Mouse (Mus musculus): ENCODE results near the gene Mthfd1l.
"Not testable (repeated sequence)": the region's sequence is repeated elsewhere in the genome, so short reads cannot be mapped to it uniquely, and the experiment has no call there.

The Mthfd1l gene

DNA sequence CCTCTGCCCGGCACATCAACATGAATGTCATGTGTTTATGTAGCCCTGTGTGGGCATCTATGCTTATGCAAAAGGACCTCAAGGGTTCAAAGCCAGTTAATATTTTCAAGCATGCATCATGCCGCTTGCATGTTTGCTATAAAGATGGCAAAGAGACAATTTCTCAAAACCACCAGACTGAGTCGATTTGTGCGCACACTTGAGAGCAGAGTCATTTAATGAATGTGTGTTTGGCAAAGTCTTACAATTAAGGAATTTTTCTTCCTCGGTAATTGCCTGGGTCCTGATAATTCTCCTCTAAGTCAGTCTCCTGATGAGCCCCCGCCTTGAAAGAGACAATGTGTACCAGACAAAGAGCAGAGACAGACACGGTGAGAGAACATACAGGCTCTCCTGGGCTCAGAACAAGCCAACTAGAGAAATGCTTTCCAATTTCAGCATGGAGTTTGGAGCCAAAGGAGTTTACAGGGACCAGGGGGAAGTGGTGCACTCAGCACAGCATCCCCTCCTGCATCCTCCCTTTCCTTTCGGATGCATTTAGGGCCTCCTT lies 186.7 kb downstream of the Mthfd1l start:
- no peak for DNase-seq

DNA sequence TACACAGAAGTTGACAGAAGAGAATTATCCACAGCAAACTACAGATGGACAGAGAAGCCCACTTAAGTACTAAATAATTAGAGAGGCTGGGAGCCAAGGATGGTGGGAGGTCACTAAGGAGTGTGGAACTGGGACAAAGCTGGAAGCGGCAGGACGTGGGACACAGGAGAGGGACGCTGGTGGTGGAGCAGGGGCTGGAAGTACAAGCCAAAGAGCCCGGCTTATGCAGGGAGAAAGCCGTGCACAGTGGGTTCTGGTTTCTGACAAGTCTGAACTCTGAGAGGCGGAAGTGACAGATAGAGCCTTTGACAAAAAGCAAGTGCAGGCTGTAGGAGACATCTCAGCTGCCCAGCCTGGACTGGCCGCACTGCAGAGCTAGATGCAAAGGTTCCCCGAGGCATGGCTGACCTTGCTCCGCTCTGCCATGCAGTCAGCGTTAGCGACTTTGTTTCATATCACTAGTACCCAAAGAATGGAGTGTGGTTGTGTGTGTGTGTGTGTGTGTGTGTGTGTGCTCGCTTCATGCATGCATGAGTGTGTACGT lies 187.4 kb downstream of the Mthfd1l start:
- no peak for DNase-seq

DNA sequence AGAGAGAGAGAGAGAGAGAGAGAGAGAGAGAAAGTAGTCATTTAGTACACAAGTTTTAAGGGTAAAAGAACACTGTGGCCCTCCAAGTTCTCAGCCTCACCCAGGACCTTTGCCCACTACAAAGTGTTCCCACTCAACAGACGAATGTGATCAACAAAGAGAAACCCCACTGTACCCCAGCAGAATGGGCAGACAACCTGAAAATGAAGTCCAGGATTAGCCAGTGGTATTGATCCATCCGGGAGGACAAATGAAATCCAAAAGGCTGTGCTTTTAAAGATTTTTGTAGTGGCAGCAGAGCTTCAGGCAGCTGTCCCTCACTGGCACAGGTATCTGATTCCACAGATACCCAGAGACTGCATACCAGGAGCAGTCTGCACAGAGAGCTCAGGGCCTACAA lies 189.1 kb downstream of the Mthfd1l start:
- DNase-seq = no peak

GRCm38 (mm10) chr10:4162976-4163375 lies 190.1 kb downstream of the Mthfd1l start:
- no peak for DNase-seq

GRCm38 (mm10) chr10:4164681-4165080 lies 191.8 kb downstream of the Mthfd1l start:
- DNase-seq = no peak

- peak; percentile 31 for DNase-seq
These were observed 195.4 kb downstream of the Mthfd1l start for GRCm38 (mm10) chr10:4168222-4168798.

DNA sequence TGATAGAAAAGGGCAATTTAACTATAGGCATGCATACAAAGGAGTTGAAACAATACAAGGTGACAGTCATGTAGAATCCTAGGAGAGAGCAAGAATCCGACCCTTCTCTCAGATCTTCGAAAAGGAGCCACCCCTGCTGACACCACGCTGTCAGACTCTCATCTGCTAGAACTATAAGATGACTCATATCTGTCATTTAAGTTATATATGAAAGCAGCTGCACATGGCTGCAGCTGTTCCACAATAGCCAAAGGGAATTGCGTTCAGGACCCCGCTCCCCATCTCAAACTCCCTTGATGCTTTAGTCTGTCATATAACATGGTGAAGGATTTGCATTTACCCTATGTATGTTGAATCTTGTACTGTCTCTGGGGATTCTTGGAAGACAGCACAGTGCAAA lies 201.3 kb downstream of the Mthfd1l start:
- no peak for DNase-seq

GRCm38 (mm10) chr10:4174717-4175116 lies 201.8 kb downstream of the Mthfd1l start:
- DNase-seq = no peak

DNA sequence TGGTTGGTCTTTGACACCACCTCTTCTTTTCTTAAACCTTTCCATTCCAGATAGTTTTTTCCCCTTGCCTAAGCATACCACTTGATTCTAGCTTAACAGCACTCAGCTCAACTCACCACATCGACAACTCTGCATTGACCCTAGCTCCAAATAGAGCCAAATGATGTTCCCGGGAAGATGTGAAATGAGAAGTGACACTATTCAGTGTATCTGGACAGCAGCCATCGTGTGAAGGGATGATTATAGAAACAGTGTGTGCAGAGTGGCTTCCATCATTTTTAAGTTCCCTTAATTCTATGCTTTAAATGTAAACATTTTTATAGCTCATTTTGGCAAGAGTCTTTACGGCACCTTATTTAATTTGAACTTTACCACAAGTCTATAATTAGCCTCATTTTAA lies 204.4 kb downstream of the Mthfd1l start:
- DNase-seq = no peak

DNA sequence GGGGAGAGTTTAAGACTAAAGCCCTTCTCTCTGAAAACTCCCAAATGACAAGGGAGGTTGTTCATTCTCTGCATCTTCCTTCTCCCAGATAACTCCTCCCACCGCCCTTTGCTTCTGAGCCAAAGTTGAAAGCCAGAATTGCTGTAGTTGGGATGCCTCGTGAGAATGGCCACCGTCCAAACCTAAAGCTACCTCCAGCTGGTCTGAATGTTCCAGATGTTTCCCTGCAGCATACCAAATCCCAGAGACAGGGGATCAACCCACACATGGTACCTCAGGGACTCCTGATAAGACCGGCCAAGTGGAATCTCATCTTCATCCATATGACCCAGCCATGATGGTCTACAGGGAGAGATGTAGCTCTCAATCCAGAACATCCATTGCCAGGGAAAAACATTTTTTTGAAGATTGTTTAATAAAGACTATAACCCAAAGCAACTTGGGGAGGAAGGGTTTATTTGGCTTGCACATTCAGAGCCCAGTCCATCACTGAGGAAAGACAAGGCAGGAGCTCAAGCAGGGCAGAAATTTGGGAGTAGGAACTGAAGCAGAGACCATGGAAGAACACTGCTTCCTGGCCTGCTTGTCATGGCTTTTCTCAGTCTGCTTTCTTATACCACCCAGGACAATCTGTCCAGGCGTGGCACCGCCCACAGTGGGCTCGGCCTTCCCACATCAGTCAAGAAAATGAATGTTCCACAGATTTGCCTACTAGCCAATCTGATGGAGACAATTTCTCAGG lies 206.3 kb downstream of the Mthfd1l start:
- peak; percentile 25 for DNase-seq

GRCm38 (mm10) chr10:4181953-4182352 lies 209.0 kb downstream of the Mthfd1l start:
- DNase-seq = peak; percentile 27

- DNase-seq = no peak
These were observed 209.5 kb downstream of the Mthfd1l start for GRCm38 (mm10) chr10:4182406-4182805.

DNA sequence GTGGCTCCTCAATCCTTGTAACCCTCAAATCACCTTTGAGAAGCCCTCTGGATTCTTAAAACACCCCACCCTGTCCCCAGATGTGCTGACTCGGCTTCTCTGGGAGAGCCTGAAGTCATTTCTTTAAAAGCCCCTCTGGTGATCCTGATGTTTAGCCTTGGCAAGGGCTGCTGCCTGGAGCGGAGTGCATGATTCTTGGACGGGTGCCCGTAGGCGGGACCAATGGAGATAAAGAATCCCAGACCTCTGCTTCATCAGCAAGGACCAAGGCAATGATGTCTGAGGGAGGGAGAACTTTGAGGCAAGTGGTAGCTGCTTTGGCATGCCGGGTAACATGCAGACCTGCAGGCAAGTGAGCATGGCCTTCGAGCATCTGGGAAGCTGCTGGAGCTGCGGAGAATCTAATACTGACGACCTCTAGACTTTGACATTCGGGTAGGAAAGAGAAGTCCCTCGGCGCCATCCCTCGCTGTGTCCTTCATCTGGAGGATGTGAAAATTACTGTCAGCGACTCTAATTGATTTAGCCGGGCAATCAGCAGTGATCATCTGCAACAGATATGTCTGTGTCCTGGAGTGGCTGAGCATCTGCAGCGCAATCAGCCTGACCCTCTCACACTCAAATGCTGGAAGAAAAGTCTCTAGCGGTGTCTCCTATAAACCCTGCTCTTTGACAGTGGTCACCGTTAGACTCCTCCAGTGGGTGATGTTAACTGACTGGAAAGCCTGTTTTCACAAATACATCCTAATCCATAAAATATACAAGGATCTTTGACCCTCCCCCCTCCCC lies 215.9 kb downstream of the Mthfd1l start:
- DNase-seq = peak; percentile 87

- no peak for DNase-seq
These were observed 216.5 kb downstream of the Mthfd1l start for GRCm38 (mm10) chr10:4189422-4189821.

- DNase-seq = no peak
These were observed 226.1 kb downstream of the Mthfd1l start for GRCm38 (mm10) chr10:4198978-4199377.

GRCm38 (mm10) chr10:4199926-4200325 lies 227.0 kb downstream of the Mthfd1l start:
- no peak for DNase-seq

- DNase-seq = no peak
These were observed 227.7 kb downstream of the Mthfd1l start for GRCm38 (mm10) chr10:4200546-4201104.

DNA sequence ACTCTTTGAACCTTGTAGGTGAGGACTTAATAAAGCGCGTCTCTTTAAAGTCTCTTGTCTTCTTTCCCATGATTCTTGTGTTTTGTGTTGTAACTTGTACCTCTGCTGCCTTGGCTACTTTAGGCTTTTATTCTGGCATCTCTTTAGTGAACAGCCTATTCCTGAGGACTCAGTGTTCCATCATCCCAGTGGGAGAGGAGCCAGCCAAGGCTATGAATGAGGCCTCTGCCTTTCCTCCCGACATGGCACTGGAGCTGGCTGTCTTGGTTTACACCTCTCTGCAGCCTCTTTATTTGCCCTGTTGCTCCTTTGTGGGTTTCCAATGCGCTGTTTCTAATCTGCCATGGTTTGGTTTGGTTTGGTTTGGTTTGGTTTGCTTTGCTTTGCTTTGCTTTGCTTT lies 228.2 kb downstream of the Mthfd1l start:
- no peak for DNase-seq

DNA sequence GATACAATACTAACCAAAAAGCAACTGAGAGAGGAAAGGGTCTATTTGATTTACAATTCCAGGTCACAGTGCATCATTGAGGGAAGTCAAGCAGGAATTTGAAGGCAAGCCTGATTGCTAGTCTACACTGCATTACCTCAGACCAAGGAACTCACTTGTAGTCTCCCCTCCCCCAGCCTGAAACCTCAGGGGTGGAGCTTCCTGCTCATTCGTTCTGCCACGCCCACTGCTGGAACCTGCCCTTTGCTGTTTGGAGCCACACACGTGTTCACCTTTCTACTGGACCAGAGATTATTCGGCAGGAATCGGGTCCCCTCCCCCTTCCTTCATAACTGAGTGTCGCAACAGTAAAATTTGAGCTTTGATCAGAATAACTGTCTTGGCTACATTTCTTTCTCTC lies 230.7 kb downstream of the Mthfd1l start:
- not testable (repeated sequence) for DNase-seq

DNA sequence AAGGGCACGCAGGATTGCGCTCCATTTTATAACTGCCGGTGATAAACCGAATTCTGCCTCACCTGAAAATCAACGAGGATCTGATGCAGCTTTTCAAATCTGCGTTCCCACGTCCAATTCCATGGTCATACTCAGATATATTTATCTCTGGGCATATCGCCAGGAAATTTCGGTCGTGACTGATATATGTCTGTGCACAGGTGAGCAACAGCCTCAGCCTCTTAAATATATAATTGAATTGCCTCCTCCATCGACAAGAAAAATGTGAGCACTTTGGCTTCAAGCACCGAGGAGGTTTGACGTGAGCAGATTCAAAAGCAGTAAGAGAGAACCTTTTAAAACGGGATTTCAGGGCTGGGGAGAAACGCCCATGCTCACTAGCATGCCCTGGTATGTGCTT lies 236.1 kb downstream of the Mthfd1l start:
- DNase-seq = no peak

- DNase-seq = peak; percentile 16
These were observed 237.6 kb downstream of the Mthfd1l start for GRCm38 (mm10) chr10:4210313-4211066.

DNA sequence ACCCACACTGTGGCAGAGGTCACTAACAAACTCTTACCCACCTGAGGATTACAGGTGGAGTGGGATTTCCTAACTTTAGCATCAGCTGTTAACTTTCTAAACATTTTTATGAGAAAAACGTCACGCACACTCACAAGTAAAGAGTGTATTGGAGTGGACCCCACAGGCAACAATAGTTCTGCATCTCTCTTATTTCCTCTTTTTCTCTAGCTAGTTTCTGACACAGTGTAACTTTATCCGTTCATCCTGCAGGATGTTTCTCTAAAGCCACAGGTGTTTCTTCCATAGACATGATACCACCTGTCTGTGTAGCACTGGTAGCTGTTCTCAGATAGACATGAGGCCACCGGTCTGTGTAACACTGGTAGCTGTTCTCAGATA lies 238.1 kb downstream of the Mthfd1l start:
- DNase-seq = no peak
